ENCODE assay signal across 18 mouse cellular contexts in genomic region chr8:121673153-121673552, GRCm38 (mm10). TPM values are rescaled to one million over a fixed set of nuclear protein-coding genes. Genes with fewer than 3 reads are reported as not detected.
DNase-seq lines count a peak whose midpoint lies in the region; ATAC-seq and TF ChIP-seq lines count a peak whose summit lies in the region.
"Had no signal": no experiment of that assay in that cellular context is flagged by ENCODE, and none has a peak within 500 bp of the region (broad histone marks: within the 10 kb centered on the region; RNA-seq: fewer than 3 reads in every experiment).

No protein-coding gene starts in this region.

- no peak overlapping the region for H3K4me2 ChIP-seq in forebrain, postnatal 0 days (ENCODE audit: low read depth)
- no peak overlapping the region for H3K4me2 ChIP-seq in lung, embryonic 16.5 days (ENCODE audit: low read depth, low read length)
- no peak overlapping the region for H3K4me2 ChIP-seq in neural tube, embryonic 14.5 days (ENCODE audit: low read depth, low read length)
- H3K4me2 ChIP-seq: heart, embryonic 12.5 days; midbrain, embryonic 12.5 days; neural tube, embryonic 13.5 days had no signal

- WGBS in forebrain, postnatal 0 days = 53% methylated on average over 4 of the region's 4 CpGs
- 39% methylated on average over 4 of the region's 4 CpGs for WGBS in lung, embryonic 16.5 days
- 76% methylated on average over 4 of the region's 4 CpGs for WGBS in neural tube, embryonic 14.5 days

- TF ChIP-seq CTCF in layer of hippocampus, adult 2 months (conservative IDR thresholded peaks at IDR 0.05) = no peak
- no peak for TF ChIP-seq CTCF in forebrain, postnatal 0 days (IDR thresholded peaks at IDR 0.05; ENCODE audit: low read depth)

- no peaks in the 10 kb centered on the region for H3K27me3 ChIP-seq in forebrain, postnatal 0 days (ENCODE audit: insufficient read depth, low read length)
- no peaks in the 10 kb centered on the region for H3K27me3 ChIP-seq in lung, embryonic 16.5 days (ENCODE audit: control insufficient read depth, insufficient read depth, low read depth, low read length)
- H3K27me3 ChIP-seq in neural tube, embryonic 14.5 days (ENCODE audit: control insufficient read depth, insufficient read depth, low read length) = no peaks in the 10 kb centered on the region
- H3K27me3 ChIP-seq: heart, embryonic 12.5 days; neural tube, embryonic 13.5 days had no signal

- no peak for ATAC-seq in forebrain, postnatal 0 days
- ATAC-seq in lung, embryonic 16.5 days (ENCODE audit: low read depth) = peak; percentile 69
- 0 out of 2 replicates have a peak, but pooled peaks have one; percentile 12 for ATAC-seq in neural tube, embryonic 14.5 days (ENCODE audit: low read depth)

- H3K4me3 ChIP-seq in layer of hippocampus, adult 2 months = no peak overlapping the region
- no peak overlapping the region for H3K4me3 ChIP-seq in forebrain, postnatal 0 days (ENCODE audit: low read depth, low read length)
- no peak overlapping the region for H3K4me3 ChIP-seq in lung, embryonic 16.5 days (ENCODE audit: low read length)
- H3K4me3 ChIP-seq in neural tube, embryonic 14.5 days (ENCODE audit: low read depth, low read length) = no peak overlapping the region
- H3K4me3 ChIP-seq: erythroblast, embryonic 14.5 days; heart, embryonic 12.5 days; midbrain, embryonic 12.5 days; neural tube, embryonic 13.5 days had no signal

- H3K4me1 ChIP-seq in forebrain, postnatal 0 days (ENCODE audit: insufficient read depth) = peaks cover 15% of the 10 kb centered on the region; the same call in 1 of the 2 replicates
- H3K4me1 ChIP-seq in lung, embryonic 16.5 days (replicated peaks; ENCODE audit: control insufficient read depth, insufficient read depth, low read length) = peaks cover 14% of the 10 kb centered on the region; the same call in 1 of the 2 replicates
- peaks cover 8% of the 10 kb centered on the region; the same call in 1 of the 2 replicates for H3K4me1 ChIP-seq in neural tube, embryonic 14.5 days (ENCODE audit: control insufficient read depth, insufficient read depth, low read length)

- H3K36me3 ChIP-seq in forebrain, postnatal 0 days (ENCODE audit: insufficient read depth) = no peaks in the 10 kb centered on the region
- H3K36me3 ChIP-seq in lung, embryonic 16.5 days (ENCODE audit: control insufficient read depth, insufficient read depth, low read length) = no peaks in the 10 kb centered on the region
- no peaks in the 10 kb centered on the region for H3K36me3 ChIP-seq in neural tube, embryonic 14.5 days (ENCODE audit: control insufficient read depth, insufficient read depth, low read length)
- H3K36me3 ChIP-seq: heart, embryonic 12.5 days; midbrain, embryonic 12.5 days; neural tube, embryonic 13.5 days had no signal

- H3K9me3 ChIP-seq in forebrain, postnatal 0 days (ENCODE audit: low read length) = no peaks in the 10 kb centered on the region
- no peaks in the 10 kb centered on the region for H3K9me3 ChIP-seq in lung, embryonic 16.5 days (ENCODE audit: control insufficient read depth, low read length)
- H3K9me3 ChIP-seq in neural tube, embryonic 14.5 days (ENCODE audit: control insufficient read depth, low read length) = no peaks in the 10 kb centered on the region
- H3K9me3 ChIP-seq: heart, embryonic 12.5 days; midbrain, embryonic 12.5 days; neural tube, embryonic 13.5 days had no signal

- DNase-seq in layer of hippocampus, adult 2 months (ENCODE audit: low spot score in 2 of 2) = no peak
- DNase-seq in layer of hippocampus, adult 11-12 months (ENCODE audit: low spot score) = no peak
- DNase-seq in forebrain, postnatal 0 days = no peak
- no peak for DNase-seq in kidney, adult 11 months
- no peak for DNase-seq in adrenal gland, adult 18-20 months (ENCODE audit: low spot score in 2 of 2)
- DNase-seq: adrenal gland, postnatal 14 days; heart, postnatal 36 days; kidney, adult 8-10 months; kidney, postnatal 36 days; liver; liver, postnatal 0 days; thymus, postnatal 4 days had no signal

- peak overlapping the region; percentile 81; the same call in 1 of the 2 replicates for H3K27ac ChIP-seq in layer of hippocampus, adult 2 months
- H3K27ac ChIP-seq in forebrain, postnatal 0 days (ENCODE audit: low read depth, low read length) = peak overlapping the region; percentile 88
- H3K27ac ChIP-seq in lung, embryonic 16.5 days (ENCODE audit: low read length) = no peak overlapping the region
- H3K27ac ChIP-seq in neural tube, embryonic 14.5 days (ENCODE audit: low read depth, low read length) = no peak overlapping the region; the same call in 1 of the 2 replicates
- H3K27ac ChIP-seq: midbrain, embryonic 12.5 days; neural tube, embryonic 13.5 days had no signal

- no peak overlapping the region for H3K9ac ChIP-seq in forebrain, postnatal 0 days
- H3K9ac ChIP-seq in lung, embryonic 16.5 days (ENCODE audit: low read length) = no peak overlapping the region
- H3K9ac ChIP-seq in neural tube, embryonic 14.5 days (replicated peaks; ENCODE audit: low read depth, low read length) = no peak overlapping the region
- H3K9ac ChIP-seq: heart, embryonic 12.5 days; liver, postnatal 0 days; midbrain, embryonic 12.5 days; neural tube, embryonic 13.5 days had no signal

RNA-seq across cellular contexts. Expression of gene Zcchc14, which starts 20.5 kb away (rescaled TPM):
- 10 to 100 TPM; 92.5 to 93.2 TPM for total RNA-seq in layer of hippocampus, adult 2 months (2021)
- total RNA-seq in forebrain, postnatal 0 days (2014; rRNA removed) = 69.0 and 85.8 TPM in 2 replicates
- polyA plus RNA-seq in forebrain, postnatal 0 days (2015; fragmentation: Nextera tagmentation; extraction: Ambion mirVana) = 13.9 and 17.4 TPM in 2 replicates
- polyA plus RNA-seq in lung, embryonic 16.5 days (2015; fragmentation: Nextera tagmentation; extraction: Ambion mirVana) = 13.0 and 14.4 TPM in 2 replicates
- 36.2 and 40.2 TPM in 2 replicates for polyA plus RNA-seq in neural tube, embryonic 14.5 days (2014; fragmentation: Nextera tagmentation; extraction: Ambion mirVana)
- 10 to 100 TPM; 31.8 to 34.6 TPM for total RNA-seq in adrenal gland, adult 18-20 months (2021)
- polyA plus RNA-seq: erythroblast, embryonic 14.5 days had no signal

RNA-seq across cellular contexts. Expression of gene Jph3, which starts 56.3 kb away (rescaled TPM):
- total RNA-seq in layer of hippocampus, adult 2 months (2021) = 100 to 1,000 TPM; 318 to 346 TPM
- total RNA-seq in forebrain, postnatal 0 days (2014; rRNA removed) = 64.2 and 65.8 TPM in 2 replicates
- polyA plus RNA-seq in forebrain, postnatal 0 days (2015; fragmentation: Nextera tagmentation; extraction: Ambion mirVana) = 123 and 127 TPM in 2 replicates
- polyA plus RNA-seq in lung, embryonic 16.5 days (2015; fragmentation: Nextera tagmentation; extraction: Ambion mirVana) = 0.38 and 0.50 TPM in 2 replicates
- polyA plus RNA-seq in neural tube, embryonic 14.5 days (2014; fragmentation: Nextera tagmentation; extraction: Ambion mirVana) = 84.2 and 89.0 TPM in 2 replicates
- 1 to 10 TPM; 2.3 to 3.3 TPM for total RNA-seq in adrenal gland, adult 18-20 months (2021)
- polyA plus RNA-seq: erythroblast, embryonic 14.5 days had no signal

Comparison
In these comparisons a context has a peak if more than half of its experiments do, and no peak if none do; other contexts are left out.
1. H3K27ac ChIP-seq: peak in layer of hippocampus, adult 2 months (single experiment) and forebrain, postnatal 0 days (single experiment); none in lung, embryonic 16.5 days (single experiment) and neural tube, embryonic 14.5 days (single experiment).
2. RNA of gene Jph3, which starts 56.3 kb away (total RNA-seq): 318 to 346 TPM in layer of hippocampus, adult 2 months and 64.2 to 65.8 TPM in forebrain, postnatal 0 days; 2.3 to 3.3 TPM in adrenal gland, adult 18-20 months; every median in the first group is over 10 times any median in the second.